Mouse (Mus musculus): ENCODE results near the gene Efna1.
A peak's percentile ranks its signal among the peaks of the same experiment; 100 is the strongest.

Gene Efna1

DNA sequence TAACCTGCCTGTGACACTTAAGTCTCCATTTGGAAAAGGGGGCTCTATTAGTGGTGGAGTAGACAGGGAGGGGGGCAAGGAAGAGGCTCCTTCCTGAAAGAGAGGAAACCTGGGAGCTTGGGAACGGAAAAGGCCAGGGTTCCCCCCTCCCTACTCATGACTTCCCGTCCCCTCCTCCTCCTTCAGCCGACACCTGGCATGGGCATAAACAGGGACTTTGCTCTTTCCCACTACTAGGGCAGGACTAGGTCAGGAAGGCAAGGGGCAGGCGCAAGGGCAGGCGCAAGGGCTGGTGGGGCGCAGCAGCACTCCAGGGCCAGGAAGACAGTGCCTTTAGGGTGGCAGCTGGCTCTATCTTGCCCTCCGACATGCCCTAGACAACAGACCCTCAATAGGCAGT, 2.8 kb downstream of the Efna1 start:
- peak; percentile 86 to 90 for DNase-seq

DNA sequence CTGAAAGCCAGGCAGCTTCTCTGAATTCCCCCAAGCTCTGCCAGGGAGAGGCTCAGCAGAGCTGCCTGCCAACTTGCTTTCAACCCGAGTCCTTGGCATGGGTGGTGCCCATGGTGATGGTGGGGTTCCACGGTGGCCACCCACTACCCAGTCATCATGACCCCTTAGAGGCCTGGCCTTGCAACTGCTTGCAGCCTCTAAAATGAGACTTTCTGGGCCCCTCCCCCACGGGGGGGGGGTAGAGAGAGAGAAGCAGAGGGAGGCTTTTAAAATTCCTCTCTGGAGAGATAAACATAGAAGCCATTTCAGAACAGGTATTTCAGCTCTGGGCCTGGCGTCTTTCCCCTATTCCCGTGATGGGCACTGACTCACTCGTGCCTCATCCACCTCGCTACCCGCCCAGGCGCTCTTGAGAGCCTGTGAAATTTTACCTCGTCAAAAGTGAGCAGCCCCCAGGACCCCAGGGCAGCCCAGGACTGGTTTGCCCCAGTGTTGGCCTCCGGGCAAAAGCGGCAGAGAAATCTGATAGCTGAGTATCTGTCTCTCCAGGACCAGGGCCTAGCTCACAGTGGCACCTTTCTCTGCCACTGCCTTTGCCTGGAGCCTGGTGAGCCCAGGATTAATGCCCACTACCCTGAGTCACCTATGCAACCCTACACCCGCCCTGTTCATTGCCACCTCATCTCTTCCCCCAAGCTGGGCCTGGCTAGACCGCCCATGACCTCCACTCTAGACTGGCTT, 3.5 kb downstream of the Efna1 start:
- DNase-seq = peak; percentile 40 to 61

DNA sequence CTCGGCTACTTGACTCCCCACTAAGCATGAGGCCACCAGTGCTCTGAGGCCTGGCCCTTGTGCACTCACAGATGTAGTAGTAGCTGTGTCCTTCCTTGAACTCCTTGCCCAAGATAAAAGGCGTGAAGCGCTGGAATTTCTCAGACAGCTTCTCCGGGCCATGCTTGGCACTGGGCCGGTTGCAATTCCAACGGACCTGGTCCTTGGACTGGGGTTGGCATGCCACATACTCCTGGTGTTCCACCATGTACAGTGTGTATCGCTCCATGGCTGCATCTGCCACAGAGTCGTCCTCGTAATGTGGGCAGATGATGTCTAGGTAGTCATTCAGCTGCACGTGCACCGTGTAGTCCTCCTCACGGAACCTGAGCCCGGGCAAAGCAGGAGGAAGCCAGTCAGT, 4.9 kb downstream of the Efna1 start:
- DNase-seq = peak in 1 of 2 experiments; percentile 48

DNA sequence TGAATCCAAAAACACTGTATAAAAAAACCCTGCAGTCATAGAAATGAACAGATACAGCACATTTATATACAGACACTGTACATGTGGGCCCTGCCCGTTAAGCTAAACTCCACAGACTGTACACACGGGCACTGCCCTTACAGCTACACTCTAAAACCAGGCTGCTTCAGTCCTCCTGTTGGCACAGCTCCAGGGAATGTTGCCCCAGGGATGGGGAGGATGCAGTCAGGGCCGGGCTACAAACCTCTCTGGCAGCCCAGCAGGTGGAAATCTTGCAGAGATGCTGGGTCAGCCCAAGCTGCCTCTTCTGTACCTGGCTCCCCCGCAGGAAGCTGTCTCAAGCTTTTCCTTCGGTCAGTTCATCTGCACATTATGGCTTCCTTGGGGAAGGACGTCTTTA, 9.2 kb downstream of the Efna1 start:
- DNase-seq = peak; percentile 53

DNA sequence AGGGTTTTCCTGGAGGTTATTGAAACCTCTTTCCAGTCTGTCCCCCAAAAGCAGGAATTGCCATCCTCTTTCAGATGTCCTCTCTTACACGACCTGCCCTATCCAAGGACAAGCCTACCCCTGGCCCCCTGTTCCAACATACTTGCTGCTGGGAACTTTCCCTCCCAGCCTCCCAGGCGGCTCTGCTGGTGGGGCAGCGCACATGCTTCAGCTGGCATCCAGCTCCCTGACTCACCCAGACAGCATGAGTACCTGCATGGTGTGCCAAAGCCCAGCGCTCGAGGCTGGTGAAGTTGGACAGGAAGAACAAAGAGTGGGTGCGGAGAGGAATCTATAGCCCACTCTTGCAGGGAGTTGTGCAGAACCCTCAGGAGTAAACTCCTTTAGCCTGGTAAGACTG, 10.1 kb downstream of the Efna1 start:
- peak in 1 of 2 experiments; percentile 36 for DNase-seq

DNA sequence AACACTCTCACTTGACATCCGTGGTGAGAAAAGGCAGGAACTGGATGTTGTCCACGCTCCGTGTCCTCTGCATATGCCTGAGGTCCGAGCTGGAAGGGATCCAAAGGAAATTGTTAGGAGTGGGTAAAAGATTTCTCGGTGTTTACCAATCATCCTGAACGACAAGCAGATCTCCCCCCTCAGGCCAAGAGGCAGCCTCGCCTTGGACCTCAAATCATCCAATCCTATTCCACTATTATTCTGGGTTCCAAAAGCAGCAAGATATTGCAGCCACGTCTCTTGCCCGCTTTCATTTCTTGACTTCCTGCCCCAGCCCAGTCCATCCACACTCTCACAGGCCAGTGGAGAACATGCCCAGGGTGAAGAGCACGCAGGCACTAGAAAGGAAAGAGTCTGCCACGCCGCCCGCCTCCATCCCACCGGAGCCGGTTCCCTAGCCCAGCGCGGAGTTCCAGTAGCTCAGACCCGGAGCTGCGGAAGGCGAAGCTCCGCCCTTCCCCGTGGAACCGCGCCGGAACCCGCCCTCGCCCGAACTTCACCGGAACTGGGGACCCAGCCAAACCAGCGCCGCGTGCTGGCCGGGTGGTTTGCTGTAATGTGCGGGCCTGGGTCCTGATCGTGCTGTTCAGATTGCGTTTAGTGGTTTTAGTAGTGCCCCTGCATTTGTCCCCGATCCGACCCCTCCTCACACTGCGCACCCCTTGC, 10.7 kb downstream of the Efna1 start, which contains the start of gene Slc50a1:
TSS of gene Slc50a1 (minus strand) at position 520 of the 705 bp plus-strand sequence.
- DNase-seq = peak; percentile 80 to 83

DNA sequence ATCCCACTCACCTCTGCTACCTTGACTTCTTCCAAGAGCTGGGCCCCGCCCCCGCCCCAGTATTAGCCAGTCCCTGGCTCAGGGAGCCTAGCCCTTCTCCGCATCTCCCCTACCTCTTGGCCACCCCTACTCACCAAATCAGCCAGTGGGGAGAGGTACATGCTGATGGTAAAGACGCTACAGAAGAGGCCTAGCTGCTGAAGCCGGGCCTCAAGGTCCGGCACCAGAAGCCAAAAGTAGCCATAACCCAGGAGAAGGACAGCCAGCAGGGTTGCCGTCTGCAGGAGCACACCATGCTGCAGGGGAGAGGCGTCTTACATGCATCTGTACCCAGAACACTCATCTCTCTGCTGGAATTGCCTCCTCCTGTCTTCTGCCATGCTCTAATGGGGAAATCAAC, 12.0 kb downstream of the Efna1 start:
- no peak for DNase-seq

DNA sequence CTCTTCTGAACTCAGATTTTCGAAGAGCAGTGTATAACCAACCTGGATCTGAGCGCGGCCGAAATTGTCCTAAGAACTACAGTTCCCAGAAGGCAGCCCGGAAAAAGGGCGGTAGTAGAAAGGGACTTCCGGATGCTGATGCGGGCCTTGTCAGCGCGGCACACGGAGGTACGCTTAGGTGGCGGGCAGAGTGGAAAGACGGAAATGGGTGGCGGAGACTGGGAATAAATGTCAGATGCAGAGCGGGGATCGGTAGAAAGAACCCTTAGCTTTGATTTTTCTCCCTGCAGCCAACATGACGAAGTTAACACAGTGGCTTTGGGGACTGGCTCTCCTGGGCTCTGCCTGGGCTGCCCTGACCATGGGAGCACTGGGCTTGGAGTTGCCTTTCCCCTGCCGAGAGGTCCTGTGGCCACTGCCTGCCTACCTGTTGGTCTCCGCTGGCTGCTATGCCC, 14.5 kb downstream of the Efna1 start:
- peak; percentile 80 to 81 for DNase-seq

DNA sequence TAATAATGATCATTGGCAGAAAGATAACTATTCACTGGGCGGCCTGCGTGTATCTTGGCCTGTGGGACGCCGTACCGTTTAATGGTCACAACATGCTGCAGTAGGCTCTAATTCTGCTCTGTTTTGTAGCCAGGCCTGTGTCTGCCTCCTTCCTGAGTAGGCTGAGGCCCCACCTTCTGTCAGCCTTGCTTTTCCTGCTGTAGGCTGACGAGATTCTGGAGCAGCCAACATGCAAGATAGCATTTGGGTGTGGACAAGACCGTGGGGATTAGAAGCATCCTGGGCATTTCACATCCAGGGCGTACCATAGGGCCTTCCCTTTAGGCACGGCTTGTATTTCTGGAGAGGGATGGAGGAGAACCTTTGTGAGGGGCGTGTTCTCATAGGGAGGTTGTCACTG, 18.5 kb downstream of the Efna1 start:
- DNase-seq = no peak

DNA sequence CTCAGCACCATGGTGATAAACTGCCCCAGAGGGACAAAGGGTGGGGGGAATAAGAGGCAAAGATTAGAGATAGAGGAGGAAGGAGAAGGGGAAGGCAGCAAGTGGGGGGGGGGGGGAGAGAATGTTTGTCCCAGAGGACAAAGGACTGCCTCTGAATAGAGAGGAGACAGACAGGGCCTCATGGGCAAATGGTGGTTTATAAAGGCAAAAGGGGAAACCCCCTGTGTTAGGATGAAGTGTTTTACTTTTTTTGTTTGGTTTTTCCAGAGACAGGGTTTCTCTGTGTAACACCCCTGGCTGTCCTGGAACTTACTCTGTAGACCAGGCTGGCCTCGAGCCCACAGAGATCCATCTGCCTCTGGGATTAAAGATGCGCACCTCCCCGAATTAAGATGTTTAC, 20.7 kb downstream of the Efna1 start:
- DNase-seq = no peak

DNA sequence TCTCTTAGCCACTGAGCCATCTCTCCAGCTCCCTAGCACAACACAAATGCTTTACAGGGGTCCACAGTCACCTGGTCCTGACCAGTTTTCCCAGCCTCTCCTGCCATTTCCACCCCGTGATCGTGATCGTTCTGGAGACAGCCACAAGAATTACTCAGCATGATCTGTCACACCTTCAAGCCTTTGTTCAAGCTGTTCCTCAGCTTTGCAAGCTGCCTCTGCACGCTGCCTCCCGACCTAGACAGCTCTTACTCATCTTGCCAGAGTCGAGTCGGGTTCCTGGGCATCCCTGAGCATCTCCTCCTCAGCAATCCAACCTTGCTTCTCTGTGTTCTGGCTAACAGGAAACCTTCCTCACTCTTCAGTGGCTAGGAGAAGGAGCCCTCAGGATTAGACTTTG, 21.9 kb downstream of the Efna1 start, which contains the start of gene Dpm3:
TSS of gene Dpm3 (plus strand) at position 283 of the 400 bp plus-strand sequence.
- no peak for DNase-seq

DNA sequence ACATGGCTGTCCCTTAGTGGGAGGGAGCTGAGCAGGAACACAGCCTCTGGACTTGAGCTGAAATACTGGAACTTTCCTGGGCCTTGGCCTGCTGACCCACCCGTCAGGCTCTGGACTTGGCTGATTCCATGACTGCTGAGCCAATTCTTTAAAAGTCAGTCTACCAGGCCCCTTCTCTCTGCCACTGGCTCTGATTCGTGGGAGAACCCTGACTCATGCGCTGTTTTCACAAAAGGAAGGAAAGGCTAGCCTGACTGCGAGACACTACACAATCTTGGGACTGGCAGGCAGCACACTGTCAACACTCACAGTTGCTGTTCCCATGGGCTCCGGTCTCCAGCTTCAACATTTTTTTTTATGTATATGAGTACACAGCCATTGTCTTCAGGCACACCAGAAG, 24.8 kb downstream of the Efna1 start:
- DNase-seq = no peak

DNA sequence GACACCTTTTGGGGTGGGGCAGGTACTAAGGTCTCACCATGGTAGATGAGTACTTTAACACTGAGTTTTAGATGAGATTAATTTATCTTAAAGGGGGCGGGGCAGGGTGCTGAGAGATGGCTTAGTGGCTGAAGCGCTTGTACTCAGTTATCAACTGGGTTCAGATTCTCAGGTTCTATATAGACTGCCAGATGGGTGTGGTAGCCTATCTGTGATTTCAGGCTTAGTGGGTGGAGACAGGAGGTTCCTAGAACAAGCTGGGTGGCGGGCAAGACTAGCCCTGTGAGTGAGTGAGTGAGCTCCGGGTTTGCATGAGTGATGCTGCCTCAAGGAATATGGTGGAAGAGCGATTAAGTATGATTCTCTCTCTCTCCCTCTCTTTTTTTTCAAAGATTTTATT, 25.9 kb downstream of the Efna1 start:
- DNase-seq = no peak

DNA sequence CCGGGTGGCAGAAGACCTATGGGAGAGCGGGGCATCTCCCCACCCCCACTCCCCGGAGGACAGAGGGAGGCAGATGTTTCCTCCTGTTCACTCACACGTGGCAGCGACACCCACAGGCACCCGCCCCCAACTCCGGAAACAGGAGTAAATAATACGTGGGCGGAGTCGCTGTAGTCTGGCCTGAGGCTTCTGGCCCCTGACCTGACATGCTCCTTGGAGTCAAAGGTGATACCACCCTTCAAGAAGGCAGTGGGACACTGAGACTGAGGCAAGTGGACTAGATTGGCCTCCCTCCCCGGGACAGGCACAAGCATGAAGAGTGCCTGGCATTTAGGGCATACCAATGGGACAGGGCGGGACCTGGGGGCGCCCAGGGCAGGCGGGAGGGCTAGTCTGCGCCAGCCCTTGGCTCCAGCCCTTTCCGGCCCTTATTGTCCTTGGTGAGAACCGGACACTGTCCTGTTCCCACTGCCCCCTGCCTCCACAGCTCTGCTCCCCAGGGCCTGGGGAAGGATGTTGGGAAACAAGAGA, 29.5 kb downstream of the Efna1 start:
- peak; percentile 69 to 77 for DNase-seq

DNA sequence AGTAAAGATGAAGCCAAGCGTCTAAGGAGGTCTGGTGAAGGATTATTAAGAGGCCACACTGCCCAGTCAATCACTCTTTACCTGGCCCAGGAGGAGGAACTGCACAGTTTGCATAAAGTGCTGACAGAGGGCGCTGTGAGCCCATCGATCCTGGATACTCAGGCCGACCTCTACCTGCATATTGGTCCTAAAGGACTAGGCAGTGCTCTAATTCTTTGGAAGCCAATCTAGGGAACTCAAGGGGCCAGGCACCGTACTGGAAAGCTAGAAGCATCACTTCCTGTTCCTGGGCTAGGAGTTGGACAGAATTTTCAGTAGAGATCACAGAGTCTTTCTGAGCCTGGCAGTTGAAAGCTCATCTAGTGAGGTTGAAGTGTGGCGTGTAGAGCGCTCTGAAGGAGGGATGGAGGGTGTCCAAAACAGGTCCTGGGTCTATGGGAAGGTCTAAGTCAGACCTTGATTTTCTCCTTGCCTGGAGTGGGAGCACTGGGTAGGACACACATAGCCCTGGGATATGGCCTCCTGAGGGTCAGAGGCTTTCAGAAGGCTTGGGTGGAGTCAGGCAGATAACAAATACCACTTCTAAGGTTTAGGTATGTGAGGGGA, 30.4 kb downstream of the Efna1 start:
- peak; percentile 85 to 88 for DNase-seq

DNA sequence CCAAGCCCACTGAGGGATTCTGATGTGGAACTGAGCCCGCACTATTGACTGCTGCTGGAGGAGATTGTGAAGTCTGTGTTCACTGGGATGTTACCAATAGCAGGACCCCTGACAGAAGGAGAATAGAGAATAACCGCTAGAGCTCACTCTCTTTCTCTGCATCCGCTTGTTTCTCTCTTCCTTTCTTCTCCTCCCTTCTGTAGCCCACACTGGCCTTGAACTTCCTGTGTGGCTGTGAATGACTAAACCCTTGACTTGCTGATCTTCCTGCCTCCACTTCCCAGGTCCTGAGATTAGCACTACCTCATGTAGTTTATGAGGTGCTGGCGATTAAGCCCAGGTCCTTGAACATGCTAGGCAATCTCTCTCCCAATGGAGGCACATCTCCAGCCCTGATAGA, 33.5 kb downstream of the Efna1 start:
- no peak for DNase-seq

DNA sequence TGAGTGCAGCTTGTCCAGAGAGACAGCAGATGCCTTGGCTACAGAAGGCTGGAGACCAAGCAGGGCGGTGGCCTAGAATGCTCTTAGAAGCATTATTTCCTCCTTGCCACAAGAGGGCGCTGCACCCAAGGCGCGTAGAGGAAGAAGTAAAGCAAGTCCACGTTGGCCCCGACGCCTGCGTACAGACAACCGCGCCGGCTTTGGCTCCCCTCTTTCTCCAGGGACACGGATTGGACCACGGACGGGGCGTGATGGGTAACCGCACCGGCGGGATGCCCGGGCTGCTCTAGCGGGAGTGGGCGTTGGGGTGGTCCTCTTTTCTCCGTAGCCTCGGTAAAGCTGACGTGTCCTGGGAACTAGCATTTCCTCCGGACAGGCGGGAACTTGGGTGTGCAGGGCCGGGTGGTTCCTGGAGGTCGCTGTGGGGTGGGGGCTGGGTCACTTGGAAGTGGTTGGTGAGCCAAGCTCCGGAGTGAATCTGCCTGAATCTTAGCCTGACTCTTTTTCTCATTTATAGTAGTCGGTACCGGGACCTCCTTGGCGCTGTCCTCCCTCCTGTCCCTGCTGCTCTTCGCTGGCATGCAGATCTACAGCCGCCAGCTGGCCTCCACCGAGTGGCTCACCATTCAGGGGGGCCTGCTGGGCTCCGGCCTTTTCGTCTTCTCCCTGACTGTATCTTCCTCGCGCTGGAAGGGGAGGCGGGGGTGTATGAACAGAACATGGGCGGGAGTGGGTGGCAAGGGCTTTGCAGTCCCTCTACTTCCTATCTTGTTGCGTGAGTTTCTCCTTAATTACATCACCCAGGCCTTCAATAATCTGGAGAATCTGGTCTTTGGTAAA, 34.5 kb downstream of the Efna1 start, which contains the start of gene Trim46:
TSS of gene Trim46 (minus strand) at position 49 of the 840 bp plus-strand sequence.
- DNase-seq = peak; percentile 89

DNA sequence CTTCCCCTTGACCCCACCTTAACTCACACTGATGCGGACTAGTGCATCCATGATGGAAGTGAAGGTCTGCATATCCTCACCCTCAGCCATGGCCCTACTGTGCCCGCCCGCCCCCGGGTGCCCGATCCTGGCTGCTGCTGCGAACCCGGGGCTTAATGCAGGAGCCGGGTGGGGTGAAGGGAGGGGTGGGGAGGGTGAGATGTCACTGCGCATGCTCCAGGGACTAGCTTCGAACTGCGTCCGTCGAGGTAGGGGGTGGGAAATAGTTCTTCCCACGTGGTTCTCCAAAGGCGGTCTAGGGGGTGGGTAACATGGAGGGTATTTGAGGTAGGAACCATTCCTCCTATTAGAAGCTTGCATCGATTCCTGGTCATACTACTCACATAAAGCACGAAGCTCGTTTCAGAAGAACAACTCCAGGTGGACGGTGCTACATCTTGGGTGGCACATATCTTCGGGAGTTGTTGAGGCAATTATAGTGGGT, 35.2 kb downstream of the Efna1 start, which contains the start of gene Krtcap2:
TSS of gene Krtcap2 (plus strand) at position 279 of the 484 bp plus-strand sequence.
- no peak for DNase-seq

DNA sequence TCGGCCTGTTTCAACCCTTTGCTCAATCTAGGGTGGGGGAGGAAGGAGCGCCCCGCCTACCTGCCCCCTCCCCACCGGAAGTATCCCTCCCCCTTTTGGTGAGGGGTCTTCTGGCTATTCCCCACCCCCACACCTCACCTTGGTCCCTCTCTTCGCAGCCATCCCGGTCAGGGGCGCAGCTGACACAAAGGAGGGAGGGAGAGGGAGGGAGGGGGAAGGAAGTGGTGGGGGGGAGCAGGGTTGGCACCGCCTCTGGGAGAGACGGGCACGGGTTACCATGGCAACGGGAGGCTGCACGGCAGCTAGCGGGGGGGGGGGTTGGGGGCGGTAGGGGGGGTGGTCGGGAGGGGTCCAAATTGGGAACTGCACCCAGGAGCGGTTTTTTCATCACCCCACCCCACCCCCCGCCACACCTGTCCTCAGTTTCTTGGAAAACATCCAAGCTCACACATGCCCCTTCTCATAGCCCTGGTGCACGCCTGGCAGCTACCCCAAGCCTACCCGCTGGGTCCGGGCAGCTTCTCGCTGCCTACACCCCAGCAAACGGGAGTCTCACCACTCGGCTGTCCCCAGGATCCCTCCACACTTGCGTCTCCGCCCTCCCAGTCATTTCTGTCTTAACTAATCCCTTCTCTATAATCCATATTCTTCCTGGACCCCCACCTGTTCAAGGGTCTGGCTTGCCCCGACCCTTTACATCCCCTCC, 35.8 kb downstream of the Efna1 start:
- no peak for DNase-seq

DNA sequence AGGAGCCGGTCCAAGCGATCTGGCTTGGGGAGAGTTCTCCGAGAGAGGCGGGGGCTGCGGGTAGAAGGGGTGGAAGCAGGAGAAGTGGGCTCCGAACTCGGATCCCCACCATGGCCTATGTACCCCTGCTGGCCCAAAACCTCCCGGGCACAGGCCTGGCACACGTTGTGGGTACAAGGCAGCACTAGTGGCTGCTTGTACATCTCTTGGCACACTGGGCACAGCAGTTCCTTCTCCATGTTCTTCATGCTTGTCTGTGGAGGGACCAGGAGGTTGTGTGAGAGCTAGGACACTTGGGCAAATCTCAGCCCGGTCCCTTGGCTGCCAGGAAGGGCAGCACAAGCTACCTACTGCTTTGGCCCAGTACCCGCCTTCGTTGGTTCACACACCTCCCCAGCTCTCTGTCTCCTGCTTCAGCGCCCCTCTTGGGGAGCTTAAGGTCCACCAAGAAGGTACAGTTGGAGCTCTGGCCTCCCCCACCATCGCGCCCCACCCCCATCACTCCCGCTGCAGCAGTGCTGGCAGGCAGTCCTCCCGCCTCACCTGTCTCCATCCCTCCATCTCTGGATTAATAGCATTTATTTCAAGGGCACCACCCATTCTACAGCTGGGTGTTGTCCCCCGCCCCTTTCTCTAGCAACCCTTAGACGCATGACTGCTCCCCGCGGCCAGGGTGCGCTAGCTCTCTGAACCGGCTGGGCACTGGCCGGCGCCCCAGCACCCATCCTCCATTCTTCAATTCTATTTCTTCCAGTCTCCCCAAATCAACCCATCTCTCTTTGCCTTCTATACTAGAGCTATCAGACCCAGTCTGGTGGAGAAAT, 36.6 kb downstream of the Efna1 start:
- DNase-seq = peak; percentile 49 to 56

DNA sequence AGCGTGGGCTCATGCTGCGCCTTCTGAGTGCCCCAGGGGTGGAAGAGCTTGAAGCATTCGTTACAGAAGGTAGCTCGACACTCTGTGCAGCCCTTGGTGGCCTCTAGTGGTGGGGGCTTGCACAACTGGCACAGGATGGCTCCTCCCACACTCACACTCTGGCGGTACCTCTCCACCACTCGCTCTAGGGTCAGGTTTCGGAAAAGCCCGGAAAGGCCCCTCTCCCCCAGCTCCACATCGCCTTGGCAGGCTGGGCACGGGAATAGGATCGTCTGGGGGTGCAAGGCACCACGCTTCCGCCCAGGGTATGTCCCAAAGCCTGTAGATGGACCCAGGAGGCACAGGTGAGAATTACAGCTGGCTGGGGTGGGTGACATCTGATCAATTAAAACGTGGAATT, 37.3 kb downstream of the Efna1 start:
- DNase-seq = peak; percentile 64 to 66
